Mouse (Mus musculus) neutrophil, adult 5-6 weeks (primary cell): ENCODE data around the gene Gm17949. TPM values are rescaled to one million over a fixed set of nuclear protein-coding genes. Genes with fewer than 3 reads are reported as not detected.
A peak's percentile ranks its signal among the peaks of the same experiment; 100 is the strongest.

Source experiments
- ATAC-seq: fragments of 151-379, 151-347 bp; 2 replicates; pipeline ENCODE4 v1.8.0; 2017; ENCODE audit warnings: mild to moderate bottlenecking, moderate TSS enrichment; ENCODE audit not compliant: insufficient number of reproducible peaks, poor library complexity, low FRiP score, severe bottlenecking; ENCODE audit errors: extremely low read depth
- total RNA-seq: library from RNA; stranded (forward); fragments of 200-1000 nt; gene quantifications from 2 replicates; pipeline ENCODE4 v1.2.3, GENCODE M21; 2017

The Gm17949 gene
- not detected in 2 replicates for total RNA-seq

GRCm38 (mm10) chr17:57011236-57012141 is at the start of gene Gm17949, which contains the start of gene Gtf2f1:
Gene Gm17949, plus strand, starts transcription at chr17:57011469.
Gene Gtf2f1, minus strand, starts transcription at chr17:57011288.
- peak; percentile 89 for ATAC-seq

- ATAC-seq = no peak
These were observed 49.4 kb upstream of the Gm17949 start for GRCm38 (mm10) chr17:56961880-56962279.

GRCm38 (mm10) chr17:56962642-56963405 is 48.4 kb upstream of the Gm17949 start:
- ATAC-seq = no peak

DNA sequence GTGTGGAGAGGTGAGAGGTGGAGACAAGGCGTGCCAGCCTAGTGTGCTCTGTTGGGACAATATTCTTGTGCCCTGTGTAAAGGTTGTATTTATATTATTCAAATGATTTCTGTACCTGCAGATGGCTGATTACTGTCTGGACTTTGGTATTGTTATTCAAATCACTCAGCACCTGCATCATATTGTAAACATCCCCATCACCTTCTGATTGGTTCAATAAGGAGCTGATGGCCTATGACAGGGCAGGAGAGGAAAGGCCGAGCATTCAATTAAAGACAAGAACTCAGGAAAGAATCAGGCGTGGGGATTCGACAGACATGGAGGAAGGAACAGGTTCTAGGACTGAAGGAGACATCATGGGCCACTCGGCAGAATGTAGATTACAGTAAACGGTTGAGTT is 47.6 kb upstream of the Gm17949 start:
- no peak for ATAC-seq

DNA sequence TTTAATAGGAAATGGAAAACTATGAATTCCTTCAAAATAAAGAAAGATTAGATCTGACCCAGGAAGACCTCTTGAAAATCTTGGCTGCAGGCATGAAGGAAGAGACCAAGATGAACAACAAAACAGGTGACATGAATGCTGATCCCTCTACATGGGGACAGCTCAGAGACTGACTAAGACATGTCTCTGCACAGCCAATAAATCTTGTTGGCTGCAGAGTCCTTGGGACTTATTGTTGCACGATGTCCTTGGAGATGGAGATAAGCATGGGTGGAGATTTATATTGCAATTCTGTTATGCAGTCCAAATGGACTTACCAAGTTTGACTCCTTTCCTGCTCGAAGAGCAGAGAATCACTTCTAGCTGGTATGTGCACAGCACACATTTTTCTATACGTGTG is 41.9 kb upstream of the Gm17949 start:
- no peak for ATAC-seq

- no peak for ATAC-seq
These were observed 41.2 kb upstream of the Gm17949 start for GRCm38 (mm10) chr17:56970081-56970480.

GRCm38 (mm10) chr17:56973956-56974707 is 37.1 kb upstream of the Gm17949 start:
- no peak for ATAC-seq

DNA sequence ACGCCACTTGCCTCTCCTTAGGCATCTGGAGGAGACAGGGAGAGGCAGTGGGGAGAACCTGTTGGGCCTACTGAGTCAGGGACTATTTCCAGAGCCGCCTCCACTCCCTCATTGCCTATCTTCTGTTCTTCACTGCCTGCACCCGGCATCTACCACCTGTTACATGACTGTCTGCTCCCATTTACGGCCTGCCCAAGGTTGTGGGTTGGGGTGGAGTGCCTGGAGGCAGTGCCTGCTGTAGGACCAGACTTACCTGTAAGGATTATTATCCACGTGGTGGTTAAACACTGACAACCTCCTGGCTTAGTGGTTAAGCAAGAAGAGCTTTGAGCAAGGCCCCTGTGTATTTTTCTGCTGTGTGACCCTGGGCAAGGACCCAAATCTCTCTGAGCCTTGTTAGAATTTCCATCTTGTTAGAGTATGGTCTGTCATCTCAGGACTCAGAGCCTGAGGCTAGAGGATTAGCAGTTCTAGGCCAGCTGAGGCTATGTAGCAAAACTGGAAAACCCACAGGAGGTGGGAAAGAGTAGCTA is 36.5 kb upstream of the Gm17949 start:
- ATAC-seq = no peak

DNA sequence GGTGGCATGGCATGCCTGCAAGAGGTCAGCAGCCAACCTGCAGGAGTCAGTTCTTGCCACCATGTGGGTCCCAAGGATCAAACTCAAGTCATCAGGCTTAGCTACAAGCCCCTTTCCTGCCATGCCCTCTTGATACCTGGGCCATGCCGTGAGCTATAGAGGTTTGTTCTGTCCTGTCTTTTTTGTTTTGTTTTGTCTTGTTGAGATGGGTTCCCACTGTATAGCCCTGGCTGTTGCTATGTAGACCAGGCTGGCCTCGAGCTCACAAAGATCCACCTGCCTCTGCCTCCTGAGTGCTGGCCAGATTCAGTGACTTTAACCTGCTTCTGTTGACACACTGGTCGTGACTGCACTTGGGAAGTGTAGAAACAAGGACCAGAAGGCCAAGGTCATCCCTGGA is 35.9 kb upstream of the Gm17949 start:
- no peak for ATAC-seq

DNA sequence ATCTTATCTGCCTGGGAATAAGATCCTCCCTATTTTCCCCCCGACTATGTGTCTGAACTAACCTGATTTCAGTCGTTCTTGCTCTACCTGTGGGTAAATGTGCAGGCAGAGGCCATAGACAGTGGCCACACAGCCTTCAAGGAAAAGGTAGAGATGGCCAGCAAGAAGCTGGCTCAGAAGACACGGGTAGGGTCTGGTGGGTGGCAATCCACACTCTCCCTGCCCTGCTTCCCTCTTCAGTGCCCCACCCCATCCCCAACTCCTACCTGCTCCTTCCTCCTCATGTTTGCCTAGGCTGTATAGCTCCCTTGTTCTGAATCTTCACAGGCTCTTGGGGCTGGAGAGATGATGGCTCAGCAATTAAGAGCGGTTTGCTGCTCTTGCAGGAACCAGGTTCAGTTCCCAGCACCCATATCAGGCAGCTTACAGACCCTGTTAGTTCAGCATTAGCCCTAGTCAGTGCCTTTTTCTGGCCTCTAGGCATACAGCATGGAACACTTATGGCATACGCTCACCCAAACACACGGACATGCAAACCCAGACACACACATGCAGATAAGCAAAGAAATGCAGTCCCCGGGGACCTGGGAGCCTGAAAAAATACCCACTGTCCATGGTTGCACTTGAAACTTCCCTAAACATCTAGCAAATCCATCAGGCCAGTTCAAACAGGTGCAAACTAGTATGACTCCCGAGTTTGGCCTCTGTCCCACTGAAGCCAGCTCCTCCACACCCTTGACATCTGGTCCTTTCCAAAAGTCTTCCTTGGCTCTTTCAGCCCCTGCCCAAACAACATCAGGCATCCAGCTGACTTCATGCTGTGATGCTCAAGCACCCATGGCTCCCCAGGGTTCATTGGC is 34.5 kb upstream of the Gm17949 start:
- ATAC-seq = no peak

GRCm38 (mm10) chr17:56979524-56979923 is 31.7 kb upstream of the Gm17949 start:
- no peak for ATAC-seq

DNA sequence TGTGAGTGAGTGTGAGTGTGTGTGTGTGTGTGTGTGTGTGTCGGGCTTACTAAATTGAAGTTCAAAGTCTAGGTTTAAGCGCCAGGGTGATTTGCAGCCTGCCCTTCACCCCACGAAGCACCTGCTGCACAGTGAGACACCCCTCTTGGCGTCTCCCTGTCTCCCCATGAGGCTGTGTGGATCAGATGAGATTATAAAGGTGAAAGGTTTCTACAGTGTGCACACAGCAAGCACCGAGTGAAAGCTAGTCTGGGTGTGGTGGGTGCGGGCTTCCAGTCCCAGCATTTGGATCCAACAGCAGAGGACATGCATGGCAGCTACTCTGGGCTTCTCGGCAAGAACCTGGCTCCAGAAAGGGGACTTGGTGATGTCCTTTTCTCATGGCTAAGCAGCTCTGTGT is 30.2 kb upstream of the Gm17949 start:
- ATAC-seq = no peak

GRCm38 (mm10) chr17:56982013-56982412 is 29.3 kb upstream of the Gm17949 start, which contains the start of gene Acer1:
Gene Acer1, minus strand, starts transcription at chr17:56982126.
- ATAC-seq = no peak

GRCm38 (mm10) chr17:56984886-56985285 is 26.4 kb upstream of the Gm17949 start:
- ATAC-seq = no peak

DNA sequence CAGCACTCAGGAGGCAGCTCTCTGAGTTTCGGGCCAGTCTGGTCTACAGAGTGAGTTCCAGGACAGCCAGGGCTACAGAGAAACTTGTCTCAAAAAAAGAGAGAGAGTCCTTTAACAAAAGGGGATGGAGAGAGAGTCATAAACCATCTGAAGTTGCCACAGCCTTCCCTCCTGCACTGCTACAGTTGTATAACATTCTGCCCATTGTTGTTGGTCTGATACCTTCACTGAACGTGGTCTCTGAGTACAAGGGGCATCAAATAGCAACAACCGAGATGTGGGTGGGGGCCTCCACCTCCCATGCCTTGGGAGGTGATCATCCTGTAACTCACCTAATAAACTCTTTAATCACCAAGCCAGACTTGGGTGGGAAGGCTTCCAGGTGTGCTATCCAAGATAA is 25.6 kb upstream of the Gm17949 start:
- ATAC-seq = no peak

- ATAC-seq = no peak
These were observed 25.0 kb upstream of the Gm17949 start for GRCm38 (mm10) chr17:56986105-56986805.

DNA sequence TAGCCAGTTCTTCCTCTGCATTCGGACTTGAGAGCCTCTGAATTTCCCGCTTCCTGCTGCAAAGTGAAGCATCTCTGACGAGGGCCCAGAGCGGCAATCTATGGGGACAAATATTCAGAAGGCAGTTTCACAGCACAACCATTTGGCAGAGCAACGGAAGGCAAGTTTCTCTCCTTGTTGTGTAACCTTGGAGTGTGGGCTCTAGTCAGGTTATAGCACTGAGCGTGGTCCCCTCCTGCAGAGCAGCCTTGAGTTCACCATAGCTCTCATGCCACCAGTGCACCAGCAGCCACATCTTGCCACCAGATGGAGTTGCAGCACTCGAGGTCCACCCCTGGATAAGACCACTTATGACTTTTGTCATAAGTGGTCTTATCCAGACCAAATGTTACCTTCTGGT is 22.8 kb upstream of the Gm17949 start:
- ATAC-seq = no peak
